Mouse (Mus musculus) stomach, embryonic 15.5 days (tissue): ENCODE data around the gene Aars2. TPM values are rescaled to one million over a fixed set of nuclear protein-coding genes. Genes with fewer than 3 reads are reported as not detected.

ENCODE experiments used
- ATAC-seq: fragments of 200-750 bp; cut with Nextera tagmentation; 2 replicates; pipeline ENCODE4 v1.8.0; 2017; ENCODE audit warnings: low read depth, moderate number of reproducible peaks, moderate TSS enrichment; ENCODE audit not compliant: insufficient read depth, low FRiP score
- H3K27ac ChIP-seq: fragments of 300-500 bp; sonication (generic); 2 replicates; pipeline ENCODE4 v1.5.1; 2015; ENCODE audit warnings: mild to moderate bottlenecking, inconsistent platforms
- H3K27me3 ChIP-seq: fragments of 300-500 bp; sonication (generic); replicated peaks from 2 replicates; pipeline ENCODE4 v1.6.1; 2015; ENCODE audit warnings: inconsistent platforms
- H3K36me3 ChIP-seq: fragments of 300-500 bp; sonication (generic); 2 replicates; pipeline ENCODE4 v1.6.1; 2015; ENCODE audit warnings: inconsistent platforms
- H3K4me1 ChIP-seq: fragments of 300-500 bp; sonication (generic); 2 replicates; pipeline ENCODE4 v1.6.1; 2015; ENCODE audit warnings: inconsistent platforms
- H3K4me2 ChIP-seq: fragments of 300-500 bp; sonication (generic); 2 replicates; pipeline ENCODE4 v1.6.1; 2015; ENCODE audit warnings: mild to moderate bottlenecking, inconsistent platforms
- H3K4me3 ChIP-seq: fragments of 300-500 bp; sonication (generic); replicated peaks from 2 replicates; pipeline ENCODE4 v1.5.1; 2015; ENCODE audit warnings: inconsistent platforms
- H3K9ac ChIP-seq: fragments of 300-500 bp; sonication (generic); 2 replicates; pipeline ENCODE4 v1.6.1; 2015; ENCODE audit warnings: inconsistent platforms
- H3K9me3 ChIP-seq: fragments of 300-500 bp; sonication (generic); 2 replicates; pipeline ENCODE4 v1.6.1; 2016; ENCODE audit warnings: inconsistent platforms
- WGBS: fragments of 180-500 bp; shearing (Covaris S2); methylation state at CpG from one replicate; pipeline ENCODE4 v1.1.7; 2015; 5-methylcytosine and 5-hydroxymethylcytosine counted together
- polyA plus RNA-seq: library from polyadenylated mRNA; unstranded; fragments of >200 nt; fragmentation: Nextera tagmentation; extraction: Ambion mirVana; gene quantifications from 2 replicates; pipeline ENCODE4 v1.2.1, GENCODE M21; 2015

The Aars2 gene
- polyA plus RNA-seq, 1 experiment from 2014 or later, result 17.2 TPM

DNA sequence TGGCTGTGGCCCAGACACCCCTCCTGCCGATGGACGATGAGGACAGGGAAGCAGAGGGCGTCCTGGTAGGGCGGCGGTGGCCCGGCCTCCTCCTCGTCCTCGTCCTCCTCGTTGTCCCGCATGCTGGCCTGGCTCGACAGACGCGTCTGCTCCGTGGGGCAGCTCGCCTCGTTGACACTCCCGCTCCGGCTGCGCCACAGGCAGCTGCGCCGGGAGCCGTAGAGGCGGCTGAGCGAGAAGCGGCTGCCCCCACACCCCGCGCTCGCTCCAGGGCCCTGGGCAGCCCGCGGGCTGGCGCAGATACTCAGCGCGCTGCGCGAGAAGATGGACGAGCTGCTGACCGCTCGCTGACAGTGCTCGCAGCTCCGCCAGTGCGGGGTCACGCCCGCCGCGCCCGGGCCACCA lies 38.2 kb downstream of the Aars2 start:
- Histone ChIP-seq H3K27ac (no peak overlapping the region), H3K4me3 (peak overlapping the region; percentile 22), H3K9me3 (no peaks in the 10 kb centered on the region), H3K4me2 (peak overlapping the region; percentile 50), H3K27me3 (peaks cover 75% of the 10 kb centered on the region), H3K36me3 (no peaks in the 10 kb centered on the region), H3K9ac (no peak overlapping the region), H3K4me1 (peaks cover 28% of the 10 kb centered on the region)
- ATAC-seq, result no peak
- 18% methylated on average over 46 of the region's 46 CpGs for WGBS

DNA sequence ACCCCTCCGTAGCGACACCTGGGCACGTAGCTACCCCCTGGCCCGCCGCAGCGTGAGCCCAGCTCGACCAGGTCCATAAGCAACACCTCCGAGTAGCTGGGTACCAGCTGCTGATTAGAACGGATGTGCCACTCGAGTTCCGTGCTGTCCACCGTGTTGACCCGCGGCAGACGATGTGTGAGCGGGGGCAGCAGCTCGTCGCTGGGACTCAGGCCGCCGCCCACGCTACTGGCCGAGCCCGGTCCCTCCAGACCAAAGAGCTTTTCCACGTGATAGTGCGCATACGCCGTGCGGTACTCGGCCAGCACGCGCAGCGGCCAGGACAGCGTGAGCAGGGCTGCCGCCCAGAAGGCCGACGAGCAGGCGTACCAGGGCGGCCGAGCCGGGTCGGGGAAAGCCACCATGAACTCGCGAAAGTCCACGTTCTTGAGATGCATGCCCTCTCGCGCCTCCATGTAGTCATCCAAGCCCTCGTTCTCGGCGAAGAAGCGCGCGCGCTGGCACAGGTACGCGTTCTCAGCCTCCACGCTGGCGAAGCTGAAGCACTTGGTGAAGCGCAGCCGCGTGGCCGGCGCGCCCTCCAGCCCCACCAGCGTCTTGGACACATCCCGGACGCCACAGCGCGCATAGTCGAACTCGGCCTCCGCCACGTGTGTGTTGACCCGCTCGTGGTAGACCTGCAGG lies 38.8 kb downstream of the Aars2 start:
- H3K36me3 ChIP-seq, result no peaks in the 10 kb centered on the region
- H3K27ac ChIP-seq, result no peak overlapping the region
- H3K4me3 ChIP-seq, result peak overlapping the region; percentile 22
- no peak for ATAC-seq
- H3K4me1 ChIP-seq, result peaks cover 33% of the 10 kb centered on the region
- WGBS, result 16% methylated on average over 74 of the region's 74 CpGs
- no peak overlapping the region for H3K9ac ChIP-seq
- H3K9me3 ChIP-seq, result no peaks in the 10 kb centered on the region
- peaks cover 71% of the 10 kb centered on the region for H3K27me3 ChIP-seq
- H3K4me2 ChIP-seq, result peak overlapping the region; percentile 50

DNA sequence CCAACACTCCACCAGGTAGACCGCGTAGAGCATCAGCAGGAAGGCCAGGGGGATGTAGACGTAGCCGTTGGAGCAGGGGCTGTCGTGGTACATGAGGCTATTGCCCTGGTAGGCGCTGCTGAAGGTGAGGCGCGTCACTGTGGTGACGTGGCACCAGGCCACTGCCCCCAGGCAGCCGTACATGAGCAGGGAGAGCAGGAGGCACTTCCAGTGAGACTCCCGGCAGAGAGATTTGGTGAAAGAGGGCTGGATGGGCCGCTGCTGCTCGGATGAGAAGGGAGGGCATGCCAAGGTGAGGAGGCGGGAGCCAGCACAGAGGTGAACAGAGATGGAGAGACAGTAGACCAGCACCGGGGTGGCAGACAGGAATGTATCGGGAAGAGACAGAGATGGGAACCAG lies 40.3 kb downstream of the Aars2 start:
- 73% methylated on average over 16 of the region's 16 CpGs for WGBS

DNA sequence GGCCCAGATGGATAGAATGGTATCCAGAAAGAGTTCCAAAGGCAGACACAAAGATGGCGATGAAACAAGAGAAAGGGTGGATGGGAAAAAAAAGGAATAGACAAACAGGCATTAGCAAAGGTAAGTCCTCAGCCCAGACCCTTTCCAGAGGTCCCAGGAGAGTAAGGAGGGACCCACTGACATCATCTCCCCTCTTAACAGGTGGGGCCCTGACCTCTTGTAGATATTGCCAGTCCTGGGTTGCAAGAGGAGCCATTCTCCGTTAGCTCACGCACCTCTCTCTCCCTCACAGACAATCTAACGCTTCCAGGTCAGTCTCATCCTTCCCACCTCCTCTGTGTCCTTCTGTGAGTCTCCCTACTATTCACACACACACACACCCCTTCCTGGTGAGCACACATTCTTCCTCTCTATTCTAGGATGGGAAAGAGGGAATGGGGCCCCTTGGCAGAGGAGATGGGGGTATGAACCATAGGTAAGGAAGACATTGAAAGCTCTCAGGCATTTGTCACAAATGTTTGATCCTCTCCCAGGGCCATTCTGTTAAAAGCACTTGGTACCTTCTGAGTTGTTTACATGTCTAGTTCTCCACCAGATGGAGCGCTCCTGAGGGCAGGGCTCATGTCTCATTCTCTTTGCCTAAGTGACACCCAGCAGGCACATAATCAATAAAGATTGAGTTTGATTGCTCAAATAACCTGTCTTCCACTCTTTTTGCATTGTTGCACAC lies 41.0 kb downstream of the Aars2 start:
- WGBS, result 79% methylated on average over 5 of the region's 5 CpGs
- Histone ChIP-seq H3K4me2 (no peak overlapping the region), H3K4me1 (peaks cover 34% of the 10 kb centered on the region), H3K36me3 (no peaks in the 10 kb centered on the region), H3K9ac (no peak overlapping the region), H3K9me3 (no peaks in the 10 kb centered on the region), H3K27me3 (peaks cover 57% of the 10 kb centered on the region), H3K27ac (no peak overlapping the region), H3K4me3 (no peak overlapping the region)
- ATAC-seq, result no peak

More for the DNA sequence above, 40.3 kb downstream of the Aars2 start:
- H3K9me3 ChIP-seq, result no peaks in the 10 kb centered on the region
- no peak overlapping the region for H3K9ac ChIP-seq
- no peak overlapping the region for H3K4me3 ChIP-seq
- no peaks in the 10 kb centered on the region for H3K36me3 ChIP-seq
- peaks cover 62% of the 10 kb centered on the region for H3K27me3 ChIP-seq
- peaks cover 34% of the 10 kb centered on the region for H3K4me1 ChIP-seq
- H3K4me2 ChIP-seq, result no peak overlapping the region
- ATAC-seq, result no peak
- no peak overlapping the region for H3K27ac ChIP-seq

DNA sequence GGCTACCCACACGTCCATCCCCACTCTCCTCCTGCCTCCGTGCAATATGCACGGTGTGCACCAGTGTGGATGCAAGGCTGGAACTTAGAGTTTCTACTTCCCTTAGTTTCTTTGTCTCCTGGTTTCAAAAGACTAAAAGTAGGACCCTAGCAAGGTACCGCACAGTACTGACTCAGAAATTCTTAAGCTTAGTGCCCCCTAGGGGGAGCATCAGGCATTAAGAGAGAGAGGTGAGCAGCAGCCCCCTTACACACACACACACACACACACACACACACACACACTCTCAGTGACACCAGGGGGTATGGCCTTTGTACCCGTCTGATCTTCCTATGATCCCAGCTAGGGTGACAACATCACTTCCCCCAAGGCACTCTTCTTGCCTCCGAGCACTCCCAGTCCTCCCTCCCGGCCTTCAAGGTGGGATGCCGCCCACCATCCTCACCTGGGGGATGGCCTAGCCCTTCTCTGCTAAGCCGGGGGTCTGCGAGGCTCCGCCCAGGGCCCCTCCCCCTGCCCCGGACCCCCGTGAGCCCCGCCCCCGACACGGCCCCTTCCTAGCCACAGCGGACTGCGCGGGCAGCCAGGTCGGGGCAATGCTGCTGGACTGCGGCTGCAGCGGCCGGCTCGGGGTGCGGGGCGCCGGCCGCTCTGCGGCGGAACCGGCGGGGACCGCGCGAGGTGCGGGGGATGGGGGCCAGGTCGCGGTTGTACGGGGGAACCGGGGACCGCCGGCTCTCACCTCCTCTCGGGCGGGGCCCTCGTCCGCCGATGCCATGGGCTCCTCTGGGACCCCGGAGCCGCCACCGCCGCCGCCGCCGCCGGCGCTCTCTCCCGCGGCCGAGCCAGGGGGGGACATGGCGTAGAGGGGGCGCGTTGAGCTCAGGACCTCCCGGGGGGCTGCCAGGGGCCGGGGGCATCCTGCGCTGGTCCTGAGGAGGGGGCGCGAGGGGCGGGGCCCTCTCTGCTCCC lies 42.2 kb downstream of the Aars2 start:
- no peak for ATAC-seq
- no peaks in the 10 kb centered on the region for H3K9me3 ChIP-seq
- H3K4me1 ChIP-seq, result peaks cover 33% of the 10 kb centered on the region
- H3K27ac ChIP-seq, result no peak overlapping the region
- H3K27me3 ChIP-seq, result peaks cover 48% of the 10 kb centered on the region
- peak overlapping the region; percentile 55 for H3K9ac ChIP-seq
- peak overlapping the region; percentile 66 for H3K4me3 ChIP-seq
- WGBS, result 4% methylated on average over 54 of the region's 68 CpGs
- H3K36me3 ChIP-seq, result no peaks in the 10 kb centered on the region
- peak overlapping the region; percentile 94 for H3K4me2 ChIP-seq

DNA sequence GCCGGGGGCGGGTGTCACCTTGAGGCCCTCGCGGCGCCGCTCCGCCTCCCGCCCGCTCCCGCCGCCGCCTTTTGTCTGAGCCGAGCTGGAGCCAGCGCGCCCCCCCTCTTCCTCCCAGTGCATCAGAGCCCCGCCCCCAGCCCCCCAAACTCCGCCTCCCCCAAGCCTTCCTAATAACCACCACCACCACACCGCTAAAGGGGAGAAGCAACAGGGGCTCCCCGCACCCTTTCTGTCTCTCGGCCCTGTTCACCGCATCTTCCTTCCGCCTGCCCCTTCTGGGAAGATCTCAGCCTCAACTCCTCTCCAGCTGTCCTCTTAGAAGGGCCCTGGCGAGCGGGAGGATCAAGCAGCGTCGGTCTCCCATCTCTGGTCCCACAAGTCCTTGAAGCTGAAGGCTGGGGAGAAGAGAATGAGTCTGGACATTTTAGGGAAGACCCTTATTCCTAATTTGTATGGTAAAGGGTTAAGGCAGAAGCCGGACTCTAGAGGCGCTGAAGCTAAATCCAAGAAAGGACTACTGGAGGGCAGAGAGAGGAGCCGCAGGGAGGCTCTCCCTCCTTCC lies 43.1 kb downstream of the Aars2 start, which contains the start of gene Tmem151b:
Tmem151b (minus strand) TSS at position 61 of the 565 bp plus-strand sequence.
- Histone ChIP-seq H3K4me1 (peaks cover 27% of the 10 kb centered on the region), H3K27me3 (peaks cover 40% of the 10 kb centered on the region), H3K4me2 (peak within 1 kb of the TSS; percentile 94), H3K4me3 (peak within 1 kb of the TSS; percentile 66), H3K36me3 (no peaks in the 10 kb centered on the region), H3K27ac (no peak within 1 kb of the TSS), H3K9me3 (no peaks in the 10 kb centered on the region), H3K9ac (peak within 1 kb of the TSS; percentile 55)
- no peak for ATAC-seq
- WGBS, result under 1% methylated on average over 24 of the region's 29 CpGs

DNA sequence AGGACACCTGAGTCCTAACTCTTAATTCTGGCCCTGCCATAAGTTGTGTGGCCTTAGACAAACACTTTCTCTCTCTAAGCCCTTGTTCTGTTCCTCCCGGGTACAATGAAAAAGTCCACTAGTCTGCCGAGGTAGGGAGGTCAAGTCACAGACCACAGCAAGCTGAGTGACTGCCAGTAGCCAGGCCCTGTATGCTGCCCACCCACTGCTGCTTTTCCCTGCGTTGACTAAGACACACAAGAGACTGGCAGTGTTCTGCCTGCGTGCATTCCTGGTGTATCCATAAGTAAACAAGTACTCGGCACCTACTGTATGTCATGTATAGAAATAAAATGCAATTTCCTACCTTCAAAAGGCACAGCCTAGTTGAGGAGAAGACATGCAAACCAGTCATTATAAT lies 43.6 kb downstream of the Aars2 start:
- Histone ChIP-seq H3K9me3 (no peaks in the 10 kb centered on the region), H3K9ac (no peak overlapping the region), H3K36me3 (no peaks in the 10 kb centered on the region), H3K27ac (no peak overlapping the region), H3K4me2 (peak overlapping the region; percentile 94), H3K4me3 (0 out of 2 replicates have a peak overlapping the region, but pooled peaks have one; percentile 66), H3K27me3 (peaks cover 34% of the 10 kb centered on the region), H3K4me1 (peaks cover 21% of the 10 kb centered on the region)
- WGBS, result 21% methylated on average over 5 of the region's 5 CpGs
- no peak for ATAC-seq

DNA sequence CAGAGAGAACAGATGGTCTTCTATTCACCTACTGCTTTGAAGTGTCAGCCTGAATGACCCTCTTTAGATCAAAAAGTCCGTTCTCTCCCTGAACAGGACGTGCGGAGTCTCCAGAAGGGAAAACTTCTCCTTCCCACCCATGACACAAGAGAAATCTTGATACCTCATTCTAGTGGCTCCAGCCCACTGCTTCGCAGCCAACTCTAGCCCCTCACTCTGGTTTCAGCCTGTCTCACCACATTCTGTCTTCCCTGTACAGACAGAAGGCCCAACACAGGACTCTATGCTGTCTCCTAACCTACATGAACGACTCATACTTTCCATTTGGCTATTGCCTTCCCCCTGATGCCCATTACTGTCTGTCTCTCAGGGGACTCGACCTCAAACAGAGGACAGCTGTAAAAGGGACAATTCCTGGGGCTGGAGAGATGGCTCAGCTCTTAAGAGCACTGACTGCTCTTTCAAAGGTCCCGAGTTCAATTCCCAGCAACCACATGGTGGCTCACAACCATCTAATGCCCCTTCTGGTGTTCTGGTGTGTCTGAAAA lies 44.7 kb downstream of the Aars2 start:
- peaks cover 24% of the 10 kb centered on the region for H3K27me3 ChIP-seq
- WGBS, result 62% methylated on average over 7 of the region's 7 CpGs

DNA sequence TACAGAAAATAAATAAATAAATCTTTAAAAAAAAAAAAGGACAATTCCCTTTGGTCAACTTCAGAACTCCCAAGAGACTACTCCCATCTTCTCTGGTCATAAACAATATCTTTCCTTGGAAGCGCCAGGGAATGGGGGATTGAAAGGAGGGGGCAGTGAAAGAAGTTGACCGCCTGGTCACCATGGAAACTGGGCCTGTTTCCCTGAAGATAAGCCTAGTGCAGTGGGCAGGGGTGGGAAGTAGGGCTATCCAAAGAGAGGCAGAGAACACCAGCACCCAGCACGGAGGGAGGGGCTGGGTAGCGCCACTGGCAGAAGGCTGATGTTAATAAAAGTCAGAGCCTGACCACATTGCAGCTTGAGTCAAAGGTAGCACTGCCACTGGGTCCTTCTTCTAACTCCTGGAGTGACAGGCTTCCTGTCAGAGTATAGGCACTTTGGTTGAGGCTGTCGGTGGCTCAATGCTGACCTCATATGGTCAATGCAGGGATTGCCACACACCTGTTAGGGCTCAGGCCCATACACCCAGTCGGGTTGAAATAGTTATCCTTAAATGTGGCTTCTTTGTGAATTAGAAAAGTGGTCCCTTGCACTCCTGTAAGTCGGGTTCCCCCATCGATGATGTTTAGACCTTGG lies 45.3 kb downstream of the Aars2 start:
- no peak overlapping the region for H3K9ac ChIP-seq
- peaks cover 26% of the 10 kb centered on the region for H3K4me1 ChIP-seq
- 4% methylated on average over 8 of the region's 8 CpGs for WGBS
- H3K27me3 ChIP-seq, result peaks cover 22% of the 10 kb centered on the region
- H3K27ac ChIP-seq, result no peak overlapping the region
- no peak overlapping the region for H3K4me3 ChIP-seq
- no peak for ATAC-seq
- no peak overlapping the region for H3K4me2 ChIP-seq
- H3K9me3 ChIP-seq, result no peaks in the 10 kb centered on the region
- H3K36me3 ChIP-seq, result no peaks in the 10 kb centered on the region

More for the DNA sequence above, 44.7 kb downstream of the Aars2 start:
- ATAC-seq, result no peak
- Histone ChIP-seq H3K9ac (no peak overlapping the region), H3K27ac (no peak overlapping the region), H3K4me3 (no peak overlapping the region), H3K4me2 (no peak overlapping the region), H3K4me1 (peaks cover 23% of the 10 kb centered on the region), H3K9me3 (no peaks in the 10 kb centered on the region), H3K36me3 (no peaks in the 10 kb centered on the region)

DNA sequence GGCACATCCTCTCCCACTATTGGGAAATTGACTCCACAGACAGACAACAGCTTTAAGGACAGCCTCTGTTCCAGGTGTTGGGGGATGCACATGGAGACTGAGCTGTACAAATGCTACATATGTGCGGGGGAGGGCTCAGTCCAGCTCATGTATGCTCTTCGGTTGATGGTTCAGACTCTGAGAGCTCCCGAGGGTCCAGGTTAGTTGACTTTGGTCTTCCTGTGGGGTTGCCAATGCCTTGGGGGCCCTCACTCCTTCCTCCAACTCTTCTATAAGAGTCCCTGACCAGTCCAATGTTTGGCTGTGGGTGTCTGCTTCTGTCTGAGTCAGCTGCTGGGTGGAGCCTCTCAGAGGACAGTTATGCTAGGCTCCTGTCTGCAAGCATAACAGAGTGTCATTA lies 46.4 kb downstream of the Aars2 start:
- no peak overlapping the region for H3K9ac ChIP-seq
- H3K4me1 ChIP-seq, result peaks cover 26% of the 10 kb centered on the region
- 83% methylated on average over 3 of the region's 3 CpGs for WGBS
- no peak overlapping the region for H3K27ac ChIP-seq
- no peaks in the 10 kb centered on the region for H3K9me3 ChIP-seq
- no peak for ATAC-seq
- no peak overlapping the region for H3K4me3 ChIP-seq
- peaks cover 15% of the 10 kb centered on the region for H3K27me3 ChIP-seq
- H3K4me2 ChIP-seq, result no peak overlapping the region
- H3K36me3 ChIP-seq, result no peaks in the 10 kb centered on the region

DNA sequence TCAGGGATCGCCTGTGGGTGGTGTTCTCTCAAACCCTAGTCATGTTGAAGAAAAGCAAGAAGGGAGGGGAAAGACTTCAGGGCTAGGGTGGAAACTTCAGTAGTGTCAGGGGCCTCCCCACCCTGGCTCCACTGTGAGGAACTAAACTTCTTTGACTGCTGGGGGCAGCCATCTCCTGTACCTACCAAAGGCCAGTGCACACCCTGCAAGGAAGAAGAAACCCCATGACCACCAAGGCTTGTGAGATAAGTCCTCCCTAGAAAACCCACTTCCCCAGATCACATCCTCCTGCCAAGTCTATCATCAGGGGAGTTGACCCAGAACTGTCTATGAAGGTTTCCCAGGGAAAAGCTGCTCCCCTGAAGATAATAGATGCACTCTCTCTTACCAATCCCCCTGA lies 47.8 kb downstream of the Aars2 start:
- Histone ChIP-seq H3K9ac (0 out of 2 replicates have a peak overlapping the region, but pooled peaks have one; percentile 1), H3K4me1 (peaks cover 20% of the 10 kb centered on the region), H3K4me2 (no peak overlapping the region), H3K4me3 (no peak overlapping the region), H3K36me3 (no peaks in the 10 kb centered on the region), H3K27ac (no peak overlapping the region), H3K9me3 (no peaks in the 10 kb centered on the region), H3K27me3 (peaks cover 7% of the 10 kb centered on the region)
- 60% methylated on average over 1 of the region's 1 CpGs for WGBS
- no peak for ATAC-seq
